Mouse (Mus musculus) ovary, postnatal 14 days (tissue): ENCODE results near the gene Vmn2r31.
"Not testable (repeated sequence)": the region's sequence is repeated elsewhere in the genome, so short reads cannot be mapped to it uniquely, and the experiment has no call there.

Experiments
- DNase-seq: peaks from one replicate; pipeline ENCODE4 v3.0.0; 2022; ENCODE audit warnings: low spot score

The Vmn2r31 gene

DNA sequence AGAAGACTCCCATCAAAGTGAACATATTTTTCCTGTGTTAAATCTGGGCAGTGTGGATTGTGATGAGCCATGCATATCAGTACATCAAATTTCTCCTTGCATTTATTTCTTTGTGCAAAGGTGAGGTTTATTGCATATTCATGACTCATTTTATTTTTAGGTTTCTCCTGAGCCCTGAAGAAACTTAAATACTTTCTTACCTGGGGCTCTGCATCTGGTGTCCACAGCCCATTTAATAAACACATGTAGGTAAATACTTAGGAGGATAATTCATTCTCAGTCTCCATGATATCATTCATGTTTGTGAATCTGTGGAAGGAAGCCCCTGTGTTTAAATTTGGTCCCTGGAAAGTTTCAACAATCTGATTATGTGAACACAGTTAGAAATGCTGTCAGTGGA, at the start of gene Vmn2r31:
TSS of gene Vmn2r31 (minus strand) at position 101 of the 400 bp plus-strand sequence.
- DNase-seq: not testable (repeated sequence)

DNA sequence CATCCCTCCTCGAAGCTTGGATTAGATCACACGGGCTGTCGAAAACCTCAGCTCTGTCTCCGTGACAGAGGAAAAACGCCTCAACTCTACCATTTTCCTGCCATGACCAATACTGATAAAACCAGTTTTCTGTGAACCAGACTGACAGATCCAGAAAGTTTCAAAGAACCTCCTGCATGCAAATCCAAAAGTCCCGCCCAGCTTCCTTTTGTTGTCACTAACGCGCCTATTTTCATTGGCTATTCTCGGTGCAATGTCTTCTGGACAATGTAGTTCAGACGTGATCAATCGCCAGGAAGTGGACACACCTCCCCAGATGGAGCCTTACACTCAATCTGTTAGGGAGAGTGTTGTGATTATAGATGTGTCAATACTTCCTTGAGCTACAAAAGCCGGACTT, 25.1 kb downstream of the Vmn2r31 start, which contains the start of gene Gm45783:
TSS of gene Gm45783 (minus strand) at position 143 of the 400 bp plus-strand sequence.
- DNase-seq: not testable (repeated sequence)

DNA sequence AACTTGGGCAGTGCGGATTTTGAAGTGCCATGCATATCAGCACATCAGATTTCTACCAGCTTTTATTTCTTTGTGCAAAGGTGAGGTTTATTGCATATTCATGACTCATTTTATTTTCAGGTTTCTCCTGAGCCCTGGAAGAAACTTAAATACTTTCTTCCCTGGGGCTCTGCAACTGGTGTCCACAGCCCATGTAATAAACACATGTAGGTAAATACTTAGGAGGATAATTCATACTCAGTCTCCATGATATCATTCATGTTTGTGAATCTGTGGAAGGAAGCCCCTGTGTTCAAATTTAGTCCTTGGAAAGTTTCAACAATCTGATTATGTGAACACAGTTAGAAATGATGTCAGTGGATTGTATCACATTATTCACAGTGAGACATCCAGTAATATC, 62.0 kb downstream of the Vmn2r31 start, which contains the start of gene Vmn2r30:
TSS of gene Vmn2r30 (minus strand) at position 101 of the 400 bp plus-strand sequence.
- not testable (repeated sequence) for DNase-seq
